Mouse (Mus musculus) stomach, embryonic 15.5 days (tissue): Measurements from ENCODE around the gene F12. TPM values are rescaled to one million over a fixed set of nuclear protein-coding genes. Genes with fewer than 3 reads are reported as not detected.
A peak's percentile ranks its signal among the peaks of the same experiment; 100 is the strongest.

Experiments
- ATAC-seq: fragments of 200-750 bp; cut with Nextera tagmentation; 2 replicates; pipeline ENCODE4 v1.8.0; 2017; ENCODE audit warnings: low read depth, moderate number of reproducible peaks, moderate TSS enrichment; ENCODE audit not compliant: insufficient read depth, low FRiP score
- H3K27ac ChIP-seq: fragments of 300-500 bp; sonication (generic); 2 replicates; pipeline ENCODE4 v1.5.1; 2015; ENCODE audit warnings: mild to moderate bottlenecking, inconsistent platforms
- H3K27me3 ChIP-seq: fragments of 300-500 bp; sonication (generic); replicated peaks from 2 replicates; pipeline ENCODE4 v1.6.1; 2015; ENCODE audit warnings: inconsistent platforms
- H3K36me3 ChIP-seq: fragments of 300-500 bp; sonication (generic); 2 replicates; pipeline ENCODE4 v1.6.1; 2015; ENCODE audit warnings: inconsistent platforms
- H3K4me1 ChIP-seq: fragments of 300-500 bp; sonication (generic); 2 replicates; pipeline ENCODE4 v1.6.1; 2015; ENCODE audit warnings: inconsistent platforms
- H3K4me2 ChIP-seq: fragments of 300-500 bp; sonication (generic); 2 replicates; pipeline ENCODE4 v1.6.1; 2015; ENCODE audit warnings: mild to moderate bottlenecking, inconsistent platforms
- H3K4me3 ChIP-seq: fragments of 300-500 bp; sonication (generic); replicated peaks from 2 replicates; pipeline ENCODE4 v1.5.1; 2015; ENCODE audit warnings: inconsistent platforms
- H3K9ac ChIP-seq: fragments of 300-500 bp; sonication (generic); 2 replicates; pipeline ENCODE4 v1.6.1; 2015; ENCODE audit warnings: inconsistent platforms
- H3K9me3 ChIP-seq: fragments of 300-500 bp; sonication (generic); 2 replicates; pipeline ENCODE4 v1.6.1; 2016; ENCODE audit warnings: inconsistent platforms
- WGBS: fragments of 180-500 bp; shearing (Covaris S2); methylation state at CpG from one replicate; pipeline ENCODE4 v1.1.7; 2015; 5-methylcytosine and 5-hydroxymethylcytosine counted together
- polyA plus RNA-seq: library from polyadenylated mRNA; unstranded; fragments of >200 nt; fragmentation: Nextera tagmentation; extraction: Ambion mirVana; gene quantifications from 2 replicates; pipeline ENCODE4 v1.2.1, GENCODE M21; 2015

Gene F12
- polyA plus RNA-seq, 1 experiment from 2014 or later, result 6.8 TPM

DNA sequence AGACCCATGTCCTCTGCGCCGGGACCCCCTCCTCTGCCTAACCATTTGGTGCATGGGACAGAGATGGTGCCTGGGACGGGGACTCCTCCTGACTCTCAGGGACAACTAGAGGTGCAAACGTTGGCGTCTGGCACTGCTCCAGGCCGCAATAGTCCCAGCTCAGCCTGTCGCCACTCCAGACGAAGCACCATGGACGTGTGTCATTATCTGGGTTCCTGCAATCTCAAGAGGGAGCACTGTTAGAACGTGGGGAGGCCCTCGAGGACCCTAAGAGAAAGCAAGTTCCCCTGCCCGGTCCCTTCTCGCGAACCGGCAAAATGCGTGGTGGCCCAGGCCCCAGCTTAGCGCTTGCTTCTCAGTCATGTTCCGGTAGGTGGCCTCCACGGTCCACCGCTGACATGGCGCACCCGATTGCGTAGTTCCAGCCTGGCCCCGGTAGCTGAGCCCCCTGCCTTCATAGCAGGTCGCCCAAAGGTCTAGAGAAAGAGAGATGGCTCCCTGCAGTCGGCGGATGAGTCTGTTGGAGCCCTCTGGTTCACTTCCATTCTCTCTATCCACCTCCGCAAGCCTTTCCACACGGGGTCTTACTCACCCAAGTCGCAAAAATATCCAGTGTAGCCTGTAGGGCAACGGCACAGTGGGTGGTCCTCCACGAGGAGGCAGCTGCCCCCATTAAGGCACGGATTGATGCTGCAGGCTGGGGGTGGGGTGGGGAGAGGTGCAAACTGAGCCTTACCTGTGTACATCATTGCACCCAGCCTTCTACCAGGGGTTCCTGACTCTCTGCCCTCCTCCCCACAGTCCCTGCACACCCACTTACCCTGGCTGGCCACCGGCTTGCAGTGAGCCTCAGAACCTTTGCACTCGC lies 5.4 kb downstream of the F12 start:
- Histone ChIP-seq H3K9ac (0 out of 2 replicates have a peak overlapping the region, but pooled peaks have one; percentile 0), H3K4me2 (peak overlapping the region; percentile 52), H3K27me3 (peaks cover 40% of the 10 kb centered on the region), H3K27ac (no peak overlapping the region), H3K4me1 (0 out of 2 replicates have a peak, but pooled peaks cover 3% of the 10 kb centered on the region), H3K9me3 (no peaks in the 10 kb centered on the region), H3K4me3 (peak overlapping the region; percentile 12), H3K36me3 (no peaks in the 10 kb centered on the region)
- peak; percentile 60; the same call in 1 of the 2 replicates for ATAC-seq
- 10% methylated on average over 35 of the region's 35 CpGs for WGBS

- Histone ChIP-seq H3K27me3 (peaks cover 40% of the 10 kb centered on the region), H3K27ac (no peak overlapping the region), H3K36me3 (no peaks in the 10 kb centered on the region), H3K9ac (no peak overlapping the region), H3K4me3 (no peak overlapping the region; the same call in 1 of the 2 replicates), H3K4me1 (peaks cover 4% of the 10 kb centered on the region; the same call in 1 of the 2 replicates), H3K9me3 (no peaks in the 10 kb centered on the region), H3K4me2 (peak overlapping the region; percentile 52; the same call in 1 of the 2 replicates)
- WGBS, result 28% methylated on average over 51 of the region's 51 CpGs
- no peak for ATAC-seq
These were observed 6.3 kb downstream of the F12 start for GRCm38 (mm10) chr13:55420018-55420932.

- Histone ChIP-seq H3K36me3 (no peaks in the 10 kb centered on the region), H3K27me3 (peaks cover 40% of the 10 kb centered on the region), H3K9me3 (no peaks in the 10 kb centered on the region), H3K4me1 (peaks cover 11% of the 10 kb centered on the region; the same call in 1 of the 2 replicates), H3K4me3 (no peak overlapping the region), H3K27ac (no peak overlapping the region), H3K9ac (no peak overlapping the region), H3K4me2 (no peak overlapping the region)
- WGBS, result 66% methylated on average over 5 of the region's 5 CpGs
- no peak for ATAC-seq
These were observed 7.5 kb downstream of the F12 start for GRCm38 (mm10) chr13:55419142-55419541.

- no peaks in the 10 kb centered on the region for H3K9me3 ChIP-seq
- WGBS, result 11% methylated on average over 12 of the region's 12 CpGs
- peak overlapping the region; percentile 16; the same call in 1 of the 2 replicates for H3K4me2 ChIP-seq
- peaks cover 11% of the 10 kb centered on the region; the same call in 1 of the 2 replicates for H3K4me1 ChIP-seq
- H3K27ac ChIP-seq, result no peak overlapping the region
- H3K9ac ChIP-seq, result no peak overlapping the region
- peaks cover 44% of the 10 kb centered on the region for H3K27me3 ChIP-seq
- no peak overlapping the region for H3K4me3 ChIP-seq
- peak; percentile 59; the same call in 1 of the 2 replicates for ATAC-seq
- H3K36me3 ChIP-seq, result no peaks in the 10 kb centered on the region
These were observed 8.6 kb downstream of the F12 start for GRCm38 (mm10) chr13:55418004-55418403.

- Histone ChIP-seq H3K27ac (no peak within 1 kb of the TSS), H3K9me3 (no peaks in the 10 kb centered on the region), H3K36me3 (no peaks in the 10 kb centered on the region), H3K27me3 (peaks cover 20% of the 10 kb centered on the region), H3K4me1 (peaks cover 11% of the 10 kb centered on the region; the same call in 1 of the 2 replicates), H3K4me3 (peak within 1 kb of the TSS; percentile 34), H3K4me2 (peak within 1 kb of the TSS; percentile 62), H3K9ac (no peak within 1 kb of the TSS)
- ATAC-seq, result peak; percentile 29; the same call in 1 of the 2 replicates
- 9% methylated on average over 41 of the region's 41 CpGs for WGBS
These were observed 11.7 kb downstream of the F12 start, which contains the start of gene Pfn3 for GRCm38 (mm10) chr13:55414743-55415380. TSS of gene Pfn3 (minus strand) at chr13:55415232.

DNA sequence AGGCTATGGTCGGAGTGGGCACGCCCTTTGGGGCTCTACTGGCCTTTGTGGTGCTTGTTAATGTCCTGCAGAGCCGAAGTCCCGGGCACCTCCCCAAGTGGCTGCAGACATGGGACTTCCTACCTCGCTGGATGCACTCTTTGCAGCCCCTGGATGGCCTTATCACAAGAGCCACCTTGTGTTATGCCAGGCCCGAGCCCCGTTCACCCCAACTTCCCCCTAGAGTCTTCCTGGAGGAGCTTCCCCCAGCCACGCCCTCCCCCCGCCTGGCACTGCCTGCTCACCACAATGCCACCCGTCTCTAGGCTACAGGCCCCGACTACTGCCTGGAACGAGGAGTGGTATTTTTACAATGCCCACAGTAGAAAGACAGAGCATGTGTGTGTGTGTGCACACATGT lies 13.3 kb downstream of the F12 start:
- WGBS, result 76% methylated on average over 12 of the region's 12 CpGs

DNA sequence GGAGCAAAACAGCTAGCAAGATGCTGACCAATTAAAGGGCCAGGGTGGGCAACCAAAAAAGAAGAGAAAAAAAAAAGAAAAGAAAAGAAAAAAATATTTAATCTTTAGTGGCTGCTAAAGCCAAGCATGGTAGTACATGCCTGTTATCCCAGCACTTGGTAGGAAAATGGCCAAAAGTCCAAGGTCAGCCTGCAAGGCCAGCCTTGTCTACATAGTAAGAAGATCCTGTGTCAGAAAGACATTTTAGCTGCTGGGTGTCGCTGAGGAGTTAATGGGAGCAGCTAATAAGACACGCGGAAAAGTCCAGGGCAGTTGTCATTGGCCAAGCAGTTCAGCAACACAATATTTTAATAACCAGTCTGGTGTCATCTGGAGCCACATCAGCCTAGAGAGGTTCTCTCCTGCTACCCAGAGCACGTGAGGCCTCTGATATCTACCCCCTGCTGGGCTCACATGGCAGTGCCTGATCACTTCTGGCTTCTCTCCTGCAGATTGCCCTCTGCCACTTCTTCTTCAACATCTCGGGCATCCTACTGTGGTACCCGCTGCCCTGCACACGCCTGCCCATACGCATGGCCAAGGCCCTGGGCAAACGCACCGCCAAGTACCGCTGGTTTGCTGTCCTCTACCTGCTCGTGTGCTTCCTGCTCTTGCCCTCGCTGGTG lies 13.8 kb downstream of the F12 start:
- peaks cover 4% of the 10 kb centered on the region; the same call in 1 of the 2 replicates for H3K27me3 ChIP-seq
- no peaks in the 10 kb centered on the region for H3K36me3 ChIP-seq
- H3K4me3 ChIP-seq, result no peak overlapping the region
- no peaks in the 10 kb centered on the region for H3K9me3 ChIP-seq
- H3K4me2 ChIP-seq, result no peak overlapping the region
- WGBS, result 81% methylated on average over 13 of the region's 13 CpGs
- no peak overlapping the region for H3K9ac ChIP-seq
- peaks cover 9% of the 10 kb centered on the region; the same call in 1 of the 2 replicates for H3K4me1 ChIP-seq
- ATAC-seq, result no peak
- H3K27ac ChIP-seq, result no peak overlapping the region

More for the DNA sequence above, 13.3 kb downstream of the F12 start:
- Histone ChIP-seq H3K27ac (no peak overlapping the region), H3K9ac (no peak overlapping the region), H3K4me3 (no peak overlapping the region), H3K9me3 (no peaks in the 10 kb centered on the region), H3K36me3 (no peaks in the 10 kb centered on the region), H3K27me3 (peaks cover 6% of the 10 kb centered on the region), H3K4me1 (peaks cover 9% of the 10 kb centered on the region; the same call in 1 of the 2 replicates), H3K4me2 (no peak overlapping the region)
- no peak for ATAC-seq

DNA sequence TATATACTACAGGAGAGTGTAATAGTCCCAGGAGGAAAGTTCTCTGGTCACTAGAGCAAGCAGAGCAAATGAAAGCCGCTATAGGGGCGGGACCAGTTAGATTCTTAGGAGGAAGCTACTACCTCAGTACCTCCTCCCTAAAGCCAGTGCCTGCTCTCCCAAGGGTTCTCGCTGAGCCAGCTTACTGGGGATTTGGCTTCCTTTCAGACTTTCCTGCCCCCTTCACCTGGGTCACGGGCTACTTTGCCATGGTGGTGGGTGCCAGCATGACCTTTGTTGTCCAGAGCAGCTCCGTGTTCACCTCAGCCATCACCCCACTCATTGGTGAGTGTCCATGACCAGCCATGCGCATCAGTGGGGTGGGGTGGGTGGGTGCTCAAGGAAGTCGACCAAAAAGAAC lies 14.8 kb downstream of the F12 start:
- H3K27me3 ChIP-seq, result peaks cover 4% of the 10 kb centered on the region; the same call in 1 of the 2 replicates
- no peaks in the 10 kb centered on the region for H3K9me3 ChIP-seq
- no peak overlapping the region for H3K4me2 ChIP-seq
- 77% methylated on average over 7 of the region's 7 CpGs for WGBS
- peaks cover 9% of the 10 kb centered on the region; the same call in 1 of the 2 replicates for H3K4me1 ChIP-seq
- no peaks in the 10 kb centered on the region for H3K36me3 ChIP-seq
- ATAC-seq, result no peak
- H3K4me3 ChIP-seq, result no peak overlapping the region
- H3K27ac ChIP-seq, result no peak overlapping the region
- no peak overlapping the region for H3K9ac ChIP-seq

DNA sequence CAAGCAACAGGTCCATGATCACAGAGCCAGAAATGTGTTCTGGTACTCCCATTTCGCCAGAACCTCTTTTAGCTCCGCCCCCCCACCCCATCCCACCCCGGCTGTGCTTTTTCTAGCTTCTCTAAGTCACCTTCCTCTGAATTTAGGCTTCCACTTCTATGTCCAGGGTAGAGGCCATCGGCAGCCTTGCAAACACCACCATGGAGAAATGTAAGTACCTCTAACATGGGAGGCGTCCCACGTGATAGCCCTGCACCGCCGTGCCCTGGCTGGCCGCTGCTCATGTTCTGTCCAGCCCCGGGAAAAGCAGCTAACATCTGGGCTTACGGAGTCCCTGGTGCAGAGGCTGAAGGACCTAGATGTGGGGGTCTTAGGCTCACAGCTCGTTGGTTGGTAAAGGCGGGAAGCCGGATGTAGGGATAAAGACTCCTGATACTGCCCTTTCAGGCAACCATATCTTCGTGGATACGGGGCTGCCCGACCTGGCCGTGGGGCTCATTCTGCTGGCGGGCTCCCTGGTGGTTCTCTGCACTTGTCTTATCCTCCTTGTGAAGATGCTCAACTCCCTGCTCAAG lies 18.0 kb downstream of the F12 start:
- Histone ChIP-seq H3K9me3 (no peaks in the 10 kb centered on the region), H3K36me3 (no peaks in the 10 kb centered on the region), H3K9ac (no peak overlapping the region), H3K4me2 (no peak overlapping the region), H3K4me3 (no peak overlapping the region), H3K27me3 (peaks cover 3% of the 10 kb centered on the region; the same call in 1 of the 2 replicates), H3K27ac (no peak overlapping the region), H3K4me1 (0 out of 2 replicates have a peak, but pooled peaks cover 4% of the 10 kb centered on the region)
- ATAC-seq, result no peak
- WGBS, result 83% methylated on average over 19 of the region's 19 CpGs

DNA sequence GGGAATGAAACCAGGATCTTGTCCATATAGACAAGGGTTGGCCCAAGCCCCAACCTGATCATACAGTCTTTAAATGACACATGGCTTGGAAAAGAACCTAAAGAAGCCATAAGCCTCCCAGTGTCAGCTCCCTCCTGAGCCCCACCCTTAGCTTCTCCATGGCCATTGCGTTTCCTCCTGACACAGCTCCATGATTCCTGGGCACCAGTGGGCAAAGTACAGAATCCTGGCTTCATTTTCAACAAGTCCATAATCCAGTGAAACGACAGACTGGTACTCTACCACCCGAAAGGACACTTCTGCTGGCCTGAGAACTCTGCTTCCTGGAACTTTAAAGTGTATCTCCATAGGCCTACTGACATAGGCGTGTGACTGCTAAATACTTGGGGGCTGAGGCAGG lies 19.3 kb downstream of the F12 start:
- no peak for ATAC-seq

More for the DNA sequence above, 19.3 kb downstream of the F12 start:
- Histone ChIP-seq H3K9me3 (no peaks in the 10 kb centered on the region), H3K9ac (no peak overlapping the region), H3K36me3 (no peaks in the 10 kb centered on the region), H3K27ac (no peak overlapping the region), H3K4me1 (0 out of 2 replicates have a peak, but pooled peaks cover 4% of the 10 kb centered on the region), H3K4me2 (no peak overlapping the region), H3K27me3 (peaks cover 3% of the 10 kb centered on the region; the same call in 1 of the 2 replicates), H3K4me3 (no peak overlapping the region)
- WGBS, result 81% methylated on average over 4 of the region's 4 CpGs
